7 mouse cellular contexts compared by ENCODE assay signal in the genomic region with DNA sequence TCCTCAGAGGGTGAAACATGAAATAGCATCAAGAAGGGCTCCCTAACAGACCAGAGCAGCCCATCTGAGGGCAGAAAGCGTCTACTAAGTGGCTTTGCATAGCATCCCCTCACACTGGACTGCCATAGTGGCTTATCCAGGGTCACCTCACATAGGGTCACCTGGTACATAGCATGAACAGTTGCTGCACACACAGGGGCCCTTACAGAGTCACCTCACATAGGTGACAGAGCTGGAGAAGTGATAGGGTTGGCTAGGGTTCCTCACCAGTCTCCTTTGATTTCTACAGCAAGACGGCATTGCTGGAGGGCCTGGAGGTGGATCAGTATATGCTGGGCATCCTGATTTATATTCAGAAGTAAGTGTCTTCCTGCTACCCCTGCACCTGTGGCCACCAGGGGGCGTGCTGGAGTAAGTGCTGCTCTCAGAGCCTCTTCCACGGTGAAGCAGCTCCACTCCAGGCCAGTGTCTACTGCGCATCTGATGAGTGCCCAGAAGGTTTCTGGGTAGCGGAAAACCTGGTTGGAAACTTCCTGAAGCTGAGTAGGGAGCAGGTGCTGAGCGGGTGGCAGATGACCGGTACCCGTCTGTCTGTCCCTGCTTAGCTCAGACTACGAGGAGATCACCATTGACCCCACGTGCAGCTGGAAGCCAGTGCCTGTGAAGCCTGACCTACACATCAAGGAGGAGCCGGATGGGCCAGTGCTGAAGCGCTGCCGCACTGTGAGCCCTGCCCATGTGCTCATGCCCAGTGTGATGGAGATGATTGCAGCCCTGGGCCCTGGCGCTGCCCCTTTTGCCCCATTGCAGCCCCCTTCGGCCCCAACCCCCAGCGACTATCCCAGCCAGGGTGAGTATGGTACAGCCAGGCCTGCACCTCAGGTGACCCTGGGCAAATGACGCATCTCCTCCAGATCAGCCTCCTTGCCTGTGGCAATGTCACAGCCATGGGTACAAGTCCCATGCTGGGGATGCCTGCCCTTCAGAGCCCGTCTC. TPM values are rescaled to one million over a fixed set of nuclear protein-coding genes. Genes with fewer than 3 reads are reported as not detected.
DNase-seq lines count a peak whose midpoint lies in the region; TF ChIP-seq lines count a peak whose summit lies in the region.

No protein-coding gene starts in this region.

- WGBS in spleen, adult 2 months, result 86% methylated on average over 19 of the region's 19 CpGs

- no peak for TF ChIP-seq POLR2A in spleen, adult 2 months (IDR thresholded peaks at IDR 0.05; ENCODE audit: low read depth, low read length)

- H3K27me3 ChIP-seq in spleen, adult 2 months (ENCODE audit: control insufficient read depth, insufficient read depth, low read length), result no peaks in the 10 kb centered on the region

- peaks cover 9% of the 10 kb centered on the region; the same call in 1 of the 2 replicates for H3K4me1 ChIP-seq in spleen, adult 2 months (ENCODE audit: control insufficient read depth, insufficient read depth, insufficient read length)

- DNase-seq in layer of hippocampus, adult 2 months (ENCODE audit: low spot score in 2 of 2), result peak in 1 of 2 experiments; percentile 75
- no peak for DNase-seq in layer of hippocampus, adult 9-10 months (ENCODE audit: low spot score)
- peak; percentile 84 for DNase-seq in MN1 (ENCODE audit: low spot score)
- peak; percentile 53 for DNase-seq in c-Kit-positive CD71-negative TER-119-negative erythroid progenitor cells, embryonic 14.5 days (ENCODE audit: low read depth)
- peak; percentile 81 for DNase-seq in heart, postnatal 4 days
- DNase-seq in lung, adult 18-20 months, result peak; percentile 57 to 62
- peak; percentile 55 to 78 for DNase-seq in spleen, adult 2 months (ENCODE audit: low read depth in 1 of 2, low spot score in 2 of 2)

- no peak overlapping the region for H3K4me3 ChIP-seq in layer of hippocampus, adult 2 months
- no peak overlapping the region for H3K4me3 ChIP-seq in spleen, adult 2 months (ENCODE audit: extremely low read depth, insufficient read depth, insufficient read length)

- peak; percentile 88 for TF ChIP-seq CTCF in layer of hippocampus, adult 2 months (conservative IDR thresholded peaks at IDR 0.05)
- TF ChIP-seq CTCF in spleen, adult 2 months (IDR thresholded peaks at IDR 0.05; ENCODE audit: extremely low read depth, insufficient read depth, insufficient read length, insufficient replicate concordance), result peak; percentile 84; the same call in 1 of the 2 replicates

- H3K36me3 ChIP-seq in spleen, adult 2 months (ENCODE audit: control insufficient read depth, insufficient read depth, low read length), result peaks cover 66% of the 10 kb centered on the region

- no peak overlapping the region for H3K27ac ChIP-seq in layer of hippocampus, adult 2 months
- H3K27ac ChIP-seq in spleen, adult 2 months (ENCODE audit: insufficient read depth, low read length), result no peak overlapping the region

RNA-seq across cellular contexts. Expression of gene Ppia, which starts 12.4 kb away (rescaled TPM):
- total RNA-seq in layer of hippocampus, adult 2 months (2021), result 1,000 to 10,000 TPM; 1,589 to 1,677 TPM
- 1,000 to 10,000 TPM; 1,521 to 1,568 TPM for total RNA-seq in heart, postnatal 4 days (2021)
- 333 and 340 TPM in 2 replicates for polyA plus RNA-seq in spleen, adult 2 months (2012; rRNA removed)

RNA-seq across cellular contexts. Expression of gene Zmiz2, which starts 13.9 kb away (rescaled TPM):
- 100 to 1,000 TPM; 170 TPM for total RNA-seq in layer of hippocampus, adult 2 months (2021)
- total RNA-seq in heart, postnatal 4 days (2021), result 10 to 100 TPM; 46.8 to 49.1 TPM
- polyA plus RNA-seq in spleen, adult 2 months (2012; rRNA removed), result 118 and 142 TPM in 2 replicates

RNA-seq across cellular contexts. Expression of gene H2afv, which starts 41.4 kb away (rescaled TPM):
- 10 to 100 TPM; 43.6 to 47.3 TPM for total RNA-seq in layer of hippocampus, adult 2 months (2021)
- 100 to 1,000 TPM; 125 to 126 TPM for total RNA-seq in heart, postnatal 4 days (2021)
- polyA plus RNA-seq in spleen, adult 2 months (2012; rRNA removed), result 29.8 and 36.5 TPM in 2 replicates
